Mouse (Mus musculus) megakaryocyte, adult 5-6 weeks (primary cell): Measurements from ENCODE around the gene Alg5. TPM values are rescaled to one million over a fixed set of nuclear protein-coding genes. Genes with fewer than 3 reads are reported as not detected.
"Not testable (repeated sequence)": the region's sequence is repeated elsewhere in the genome, so short reads cannot be mapped to it uniquely, and the experiment has no call there.

ENCODE experiments used
- ATAC-seq: 2 replicates; pipeline ENCODE4 v1.8.0; 2016; ENCODE audit warnings: mild to moderate bottlenecking, inconsistent platforms; ENCODE audit not compliant: poor library complexity, severe bottlenecking
- total RNA-seq, 2 experiments: library from RNA; stranded (forward) in 1 of 2; stranded (reverse) in 1 of 2; fragments of 153-499, 151-499 nt in 1 of 2; fragments of 221-1000, 200-1000 nt in 1 of 2; gene quantifications; 2 replicates each; pipeline versions ENCODE4 v1.2.3 to v1.2.4; 2015 to 2017

The Alg5 gene
- total RNA-seq, 2 experiments from 2014 or later, result 19.2 to 41.2 TPM

DNA sequence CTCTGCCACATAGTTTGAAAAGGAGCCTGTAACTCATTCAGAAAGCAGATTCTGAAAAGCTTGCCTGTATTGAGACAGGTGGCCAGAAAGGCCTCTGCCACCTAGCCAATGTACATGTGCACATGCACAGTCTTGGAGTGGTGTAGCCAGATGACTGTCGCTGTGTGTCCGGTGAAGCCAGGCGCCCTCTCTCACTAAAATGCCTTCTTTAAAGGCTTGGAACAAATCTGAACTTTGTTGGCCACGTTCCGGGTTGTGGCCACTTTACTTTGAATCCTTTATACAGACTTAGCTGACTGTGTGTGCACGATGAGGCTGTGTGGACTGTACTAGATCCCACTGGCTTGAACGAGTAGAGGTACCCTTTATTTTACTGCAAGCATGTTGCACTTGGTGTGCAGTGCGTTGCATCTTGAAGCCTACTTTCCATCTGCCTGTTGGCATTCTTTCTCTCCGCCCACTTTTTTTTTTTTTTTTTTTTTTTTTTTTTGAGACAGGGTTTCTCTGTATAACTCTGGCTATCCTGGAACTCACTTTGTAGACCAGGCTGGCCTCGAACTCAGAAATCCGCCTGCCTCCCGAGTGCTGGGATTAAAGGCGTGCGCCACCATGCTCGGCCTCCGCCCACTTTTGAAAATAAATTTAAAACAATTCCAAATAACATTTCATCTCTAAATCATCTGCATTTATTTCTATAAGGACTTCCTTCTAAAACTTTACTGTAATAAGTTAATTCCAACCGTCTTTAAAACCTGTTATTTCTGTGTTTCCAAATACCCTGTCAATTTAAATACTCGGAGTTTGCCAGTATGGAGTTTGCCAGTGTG, 975 bp downstream of the Alg5 start:
- ATAC-seq, result no peak

GRCm38 (mm10) chr3:54737317-54737716, 2.0 kb downstream of the Alg5 start:
- ATAC-seq, result no peak

DNA sequence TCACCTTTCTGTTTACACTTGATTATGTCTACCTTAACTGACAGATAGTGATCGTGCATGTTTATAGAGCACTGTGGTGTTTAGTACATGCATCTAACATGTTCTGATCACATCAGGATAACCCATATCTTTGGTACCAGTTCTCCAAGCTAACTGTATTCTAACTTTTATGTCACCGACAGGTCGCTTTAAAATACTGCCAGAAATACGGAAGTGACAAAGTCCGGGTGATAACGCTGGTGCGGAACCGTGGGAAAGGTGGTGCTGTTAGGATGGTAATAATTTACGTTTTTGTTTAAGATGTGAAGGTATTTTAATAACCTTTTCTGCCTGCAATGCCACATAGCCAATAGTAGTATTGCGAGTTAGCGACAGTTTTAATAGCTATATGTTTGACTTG, 6.6 kb downstream of the Alg5 start:
- ATAC-seq, result no peak

- peak; percentile 63 for ATAC-seq
Observed at GRCm38 (mm10) chr3:54745799-54746198, 10.5 kb downstream of the Alg5 start.

- ATAC-seq, result no peak
Observed at GRCm38 (mm10) chr3:54753411-54753810, 18.1 kb downstream of the Alg5 start.

GRCm38 (mm10) chr3:54755145-54756041, 20.1 kb downstream of the Alg5 start, which contains the start of gene Smad9:
Gene Smad9 (plus strand): TSS chr3:54755582.
- no peak for ATAC-seq

DNA sequence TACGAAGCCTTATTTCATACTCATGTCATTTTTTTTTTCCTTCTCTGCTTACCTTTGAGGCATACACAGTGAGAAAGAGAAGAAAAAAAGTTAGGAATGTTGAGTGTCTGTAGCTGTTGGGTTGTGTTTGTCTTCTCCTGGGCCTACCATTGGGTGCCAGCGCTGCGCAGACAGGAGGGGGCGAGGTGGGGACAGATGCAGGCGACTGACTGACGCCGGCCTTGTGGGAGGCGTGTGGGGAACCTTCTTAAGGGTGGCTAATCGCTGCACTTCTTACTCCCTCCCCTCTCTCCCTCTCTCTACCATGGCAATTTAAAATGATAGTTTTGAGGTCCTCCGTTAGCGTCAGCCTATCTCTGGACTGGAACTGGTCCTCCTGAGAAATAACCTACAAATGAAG, 20.7 kb downstream of the Alg5 start:
- ATAC-seq, result no peak

GRCm38 (mm10) chr3:54757446-54757845, 22.1 kb downstream of the Alg5 start:
- no peak for ATAC-seq

DNA sequence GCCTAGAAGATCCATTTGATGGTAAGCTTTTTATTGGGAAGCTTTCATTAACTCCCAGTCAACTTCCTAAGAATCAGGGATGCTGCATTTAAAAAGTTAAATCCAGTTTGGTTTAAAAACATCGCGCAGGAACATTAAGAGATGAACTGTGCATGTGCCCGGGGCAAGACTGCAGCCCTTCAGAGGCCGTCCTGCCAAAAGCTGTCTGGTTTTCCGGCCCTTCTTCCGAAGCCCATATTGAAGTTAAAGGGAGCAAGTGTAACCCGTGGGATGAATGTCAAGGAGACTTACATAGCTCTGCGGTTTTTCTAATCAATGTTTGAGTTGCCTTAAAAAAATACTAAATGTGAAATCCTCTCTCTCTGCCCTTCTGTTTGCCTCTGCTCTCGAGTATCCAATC, 23.9 kb downstream of the Alg5 start:
- no peak for ATAC-seq

GRCm38 (mm10) chr3:54760321-54761115, 25.2 kb downstream of the Alg5 start:
- ATAC-seq, result no peak

DNA sequence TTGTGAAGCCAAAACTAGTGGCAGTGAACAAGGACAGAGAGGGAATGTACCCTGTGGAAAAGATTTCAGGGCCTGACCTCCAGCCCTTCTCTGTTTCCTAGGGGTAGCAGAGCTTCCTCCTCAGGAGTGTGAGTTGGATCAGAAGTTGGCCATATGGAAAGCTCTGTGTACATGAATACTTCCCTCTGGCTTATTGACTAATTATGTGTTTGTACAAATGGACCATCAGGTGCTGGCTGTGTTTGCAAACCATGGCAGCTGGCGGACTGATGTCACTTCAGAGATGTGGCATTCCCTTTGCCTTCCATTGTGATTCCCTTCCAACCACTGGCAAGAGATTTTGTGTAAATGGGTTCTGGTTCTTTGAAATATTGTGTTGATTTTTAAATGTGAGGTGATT, 25.9 kb downstream of the Alg5 start:
- ATAC-seq, result no peak

DNA sequence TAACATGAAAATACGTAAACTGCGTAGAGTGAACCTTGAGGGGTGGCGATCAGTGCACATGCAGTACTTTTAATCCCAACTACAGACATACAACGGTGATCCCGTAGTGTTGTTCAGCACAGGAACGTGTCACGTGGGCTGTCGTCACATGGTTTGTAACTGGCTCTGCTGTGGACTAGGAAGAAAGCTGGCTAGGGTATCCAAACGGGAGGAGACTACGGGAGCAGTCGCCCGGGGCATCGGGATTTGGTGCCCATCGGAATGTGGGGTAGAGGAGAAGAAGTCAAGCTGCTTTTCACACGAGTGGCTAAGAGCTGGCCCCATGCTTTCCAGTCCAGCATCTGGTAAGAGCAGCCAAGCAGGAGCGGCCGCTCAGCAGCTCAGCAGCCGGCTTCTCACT, 29.1 kb downstream of the Alg5 start:
- no peak for ATAC-seq

GRCm38 (mm10) chr3:54765521-54765920, 30.2 kb downstream of the Alg5 start:
- not testable (repeated sequence) for ATAC-seq

DNA sequence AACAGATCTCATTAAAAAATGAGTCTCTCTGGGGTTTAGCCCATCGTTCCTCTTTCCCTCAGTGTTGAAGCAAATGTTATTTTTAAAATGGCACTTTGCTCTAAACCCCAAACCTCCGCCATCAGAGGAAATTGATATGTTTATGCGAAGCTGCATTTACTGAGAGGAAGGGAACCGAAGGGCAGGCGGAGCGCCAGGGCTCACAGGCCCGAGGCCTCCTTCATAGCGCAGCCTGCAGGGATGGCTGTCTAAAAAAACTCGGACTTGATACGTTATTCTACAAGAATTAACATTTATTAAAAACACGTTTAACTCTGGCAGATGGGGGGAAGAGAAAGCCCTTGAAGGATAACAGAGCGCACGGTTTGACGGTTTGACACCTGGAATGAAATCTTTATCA, 30.7 kb downstream of the Alg5 start:
- no peak for ATAC-seq

DNA sequence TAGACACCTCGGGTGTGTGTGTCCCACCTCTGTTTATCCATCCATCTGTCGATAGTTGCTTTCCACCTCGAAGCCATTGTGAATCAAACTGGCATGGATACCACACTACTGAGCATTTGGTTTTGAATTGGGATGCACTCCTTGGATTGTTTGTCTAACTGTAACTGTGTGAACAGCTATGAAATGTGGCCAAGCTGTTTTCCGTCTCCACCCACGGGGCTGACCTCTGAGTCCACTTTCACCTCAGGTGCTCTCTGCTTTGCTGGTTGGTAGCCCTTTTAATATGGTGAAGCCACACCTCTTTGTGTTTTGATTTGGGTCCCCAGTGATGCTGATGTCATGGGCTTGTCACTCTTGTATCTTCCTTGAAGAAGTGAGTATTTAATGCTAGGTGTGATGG, 31.5 kb downstream of the Alg5 start:
- no peak for ATAC-seq

- ATAC-seq, result no peak
Observed at GRCm38 (mm10) chr3:54768592-54768991, 33.3 kb downstream of the Alg5 start.

- ATAC-seq, result no peak
Observed at GRCm38 (mm10) chr3:54769349-54770275, 34.3 kb downstream of the Alg5 start.

DNA sequence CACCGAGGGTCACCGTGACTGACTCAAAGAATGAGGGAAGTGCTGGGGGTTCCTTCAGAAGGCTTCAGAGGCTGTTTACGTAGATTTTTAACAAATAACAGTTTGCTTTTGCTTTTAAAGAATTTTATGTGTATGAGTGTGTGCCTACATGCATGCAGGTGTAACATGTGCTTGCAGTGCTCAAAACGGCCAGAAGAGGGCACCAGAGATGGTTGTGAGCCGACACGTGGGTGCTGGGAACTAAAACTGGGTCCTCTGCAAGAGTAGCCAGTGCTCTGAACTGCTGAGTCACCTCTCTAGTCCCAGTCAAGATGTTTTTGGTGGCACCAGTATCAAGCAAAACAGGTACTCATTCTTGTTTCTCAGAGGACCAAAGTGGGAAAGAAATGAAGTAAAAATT, 38.3 kb downstream of the Alg5 start:
- no peak for ATAC-seq

- ATAC-seq, result no peak
Observed at GRCm38 (mm10) chr3:54775989-54776631, 40.8 kb downstream of the Alg5 start.
